Mouse (Mus musculus) heart, postnatal 10 days (tissue): ENCODE data around the gene Tfr2. TPM values are rescaled to one million over a fixed set of nuclear protein-coding genes. Genes with fewer than 3 reads are reported as not detected.

Experiments used
- DNase-seq, 2 experiments: peaks; one replicate each; pipeline ENCODE4 v3.0.0; 2021
- intact Hi-C: fragments of 180-260 bp; cut with DNase I; formaldehyde crosslinking; loops from one replicate; pipeline ENCODE4 v1.15.1; 2025
- total RNA-seq, 2 experiments: library from RNA; stranded (reverse); gene quantifications; 2 replicates each; pipeline ENCODE4 v1.2.3; 2021

Tfr2 gene
- total RNA-seq, 2 experiments from 2014 or later: not detected

- intact Hi-C loops: loop anchor here (1.0 to 5.0 kb wide), 5 partner anchors 53 to 213 kb away; partner anchors contain the start of genes Fbxo24, Gm20605, Lrch4 and Tsc22d4
- no peak for DNase-seq
Measured at GRCm38 (mm10) chr5:137534762-137535161, 34.9 kb upstream of the Tfr2 start.

GRCm38 (mm10) chr5:137535318-137535717 is 34.3 kb upstream of the Tfr2 start:
- intact Hi-C loops: loop anchor here (5.0 kb wide), 1 partner anchor 52 kb away; no protein-coding TSS in a partner anchor
- no peak for DNase-seq

- intact Hi-C loops: loop anchor here (5.0 kb wide), 1 partner anchor 50 kb away; no protein-coding TSS in a partner anchor
- no peak for DNase-seq
Measured at GRCm38 (mm10) chr5:137537461-137537860, 32.2 kb upstream of the Tfr2 start.

GRCm38 (mm10) chr5:137539291-137539801 is 30.3 kb upstream of the Tfr2 start:
- intact Hi-C loops: loop anchor here (5.0 kb wide), 1 partner anchor 48 kb away; no protein-coding TSS in a partner anchor
- peak in 1 of 2 experiments; percentile 29 for DNase-seq

GRCm38 (mm10) chr5:137540991-137541390 is 28.6 kb upstream of the Tfr2 start:
- no peak for DNase-seq
- intact Hi-C loops: no loop called here

GRCm38 (mm10) chr5:137541768-137542540 is 27.7 kb upstream of the Tfr2 start:
- intact Hi-C loops: no loop called here
- DNase-seq: no peak

- DNase-seq: no peak
- intact Hi-C loops: no loop called here
Measured at GRCm38 (mm10) chr5:137544926-137545325, 24.7 kb upstream of the Tfr2 start.

GRCm38 (mm10) chr5:137545596-137545995 is 24.0 kb upstream of the Tfr2 start:
- DNase-seq: no peak
- intact Hi-C loops: no loop called here

GRCm38 (mm10) chr5:137549840-137550239 is 19.8 kb upstream of the Tfr2 start:
- no peak for DNase-seq
- intact Hi-C loops: no loop called here

- intact Hi-C loops: no loop called here
- no peak for DNase-seq
Measured at GRCm38 (mm10) chr5:137551119-137551518, 18.5 kb upstream of the Tfr2 start.

- intact Hi-C loops: no loop called here
- DNase-seq: no peak
Measured at GRCm38 (mm10) chr5:137553000-137553399, 16.6 kb upstream of the Tfr2 start.

- intact Hi-C loops: no loop called here
- peak; percentile 75 to 82 for DNase-seq
Measured at GRCm38 (mm10) chr5:137553411-137553837, 16.2 kb upstream of the Tfr2 start, which contains the start of gene Actl6b. TSS of gene Actl6b (plus strand) at chr5:137553517.

- intact Hi-C loops: no loop called here
Measured at GRCm38 (mm10) chr5:137553898-137554297, 15.7 kb upstream of the Tfr2 start.

GRCm38 (mm10) chr5:137561556-137561955 is 8.1 kb upstream of the Tfr2 start:
- no peak for DNase-seq
- intact Hi-C loops: no loop called here

More at GRCm38 (mm10) chr5:137553898-137554297, 15.7 kb upstream of the Tfr2 start:
- no peak for DNase-seq

GRCm38 (mm10) chr5:137562965-137563364 is 6.7 kb upstream of the Tfr2 start:
- intact Hi-C loops: no loop called here
- no peak for DNase-seq

GRCm38 (mm10) chr5:137565744-137566143 is 3.9 kb upstream of the Tfr2 start:
- intact Hi-C loops: no loop called here
- no peak for DNase-seq

- intact Hi-C loops: no loop called here
- DNase-seq: no peak
Measured at GRCm38 (mm10) chr5:137566416-137566815, 3.2 kb upstream of the Tfr2 start.

GRCm38 (mm10) chr5:137568223-137568798 is 1.3 kb upstream of the Tfr2 start:
- intact Hi-C loops: no loop called here
- DNase-seq: no peak

GRCm38 (mm10) chr5:137569031-137569430 is 609 bp upstream of the Tfr2 start:
- intact Hi-C loops: no loop called here
- no peak for DNase-seq

GRCm38 (mm10) chr5:137570181-137570580 is 541 bp downstream of the Tfr2 start:
- intact Hi-C loops: no loop called here
- DNase-seq: no peak

- intact Hi-C loops: no loop called here
- DNase-seq: no peak
Measured at GRCm38 (mm10) chr5:137570691-137571586, 1.3 kb downstream of the Tfr2 start.
